In the genomic region with DNA sequence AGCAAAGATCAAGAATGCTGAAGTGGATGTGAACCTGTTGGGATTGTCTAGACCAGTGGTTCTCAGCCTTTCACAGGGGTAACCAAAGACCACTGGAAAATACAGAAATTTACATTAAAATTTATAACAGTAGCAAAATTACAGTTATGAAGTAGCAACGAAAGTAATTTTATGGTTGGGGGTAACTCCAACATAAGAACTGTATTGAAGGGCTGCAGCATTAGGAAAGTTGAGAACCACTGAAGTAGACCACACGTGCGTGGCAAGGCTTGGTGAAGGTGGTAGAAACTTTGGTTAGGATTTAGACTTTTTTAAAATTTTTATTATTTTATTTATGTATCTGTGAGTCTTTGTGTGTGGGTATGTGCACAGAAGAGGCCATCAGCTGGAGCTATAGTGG, we compare ENCODE assay signal across 8 mouse cellular contexts. TPM values are rescaled to one million over a fixed set of nuclear protein-coding genes. Genes with fewer than 3 reads are reported as not detected.
A peak's percentile ranks its signal among the peaks of the same experiment; 100 is the strongest.
DNase-seq lines count a peak whose midpoint lies in the region; ATAC-seq lines count a peak whose summit lies in the region.

A gene (plus strand): TSS at position 301 of the 400 bp plus-strand sequence.

- no peak within 1 kb of the TSS for H3K27ac ChIP-seq in lung, embryonic 16.5 days (ENCODE audit: low read length)
- H3K27ac ChIP-seq in embryonic facial prominence, embryonic 13.5 days: peak within 1 kb of the TSS; percentile 49; the same call in 1 of the 2 replicates
- H3K27ac ChIP-seq in limb, embryonic 11.5 days (replicated peaks; ENCODE audit: low read depth, low read length): 0 out of 2 replicates have a peak within 1 kb of the TSS, but pooled peaks have one; percentile 36

- no peak within 1 kb of the TSS for H3K4me3 ChIP-seq in lung, embryonic 16.5 days (ENCODE audit: low read length)
- H3K4me3 ChIP-seq in embryonic facial prominence, embryonic 13.5 days: peak within 1 kb of the TSS; percentile 87
- 0 out of 2 replicates have a peak within 1 kb of the TSS, but pooled peaks have one; percentile 84 for H3K4me3 ChIP-seq in limb, embryonic 11.5 days (ENCODE audit: low read depth, low read length)

- no peak for ATAC-seq in lung, embryonic 16.5 days (ENCODE audit: low read depth)
- no peak for ATAC-seq in embryonic facial prominence, embryonic 13.5 days (ENCODE audit: insufficient number of reproducible peaks, insufficient read depth, low FRiP score, low TSS enrichment, low read depth)
- ATAC-seq in limb, embryonic 11.5 days (ENCODE audit: insufficient number of reproducible peaks, low FRiP score, low TSS enrichment, low read depth): no peak
- ATAC-seq in neutrophil, adult 5-6 weeks (ENCODE audit: extremely low read depth, insufficient number of reproducible peaks, low FRiP score, poor library complexity, severe bottlenecking): no peak

- intact Hi-C loops in heart, postnatal 10 days (cut with DNase I): loop anchor here (5.0 kb wide), 1 partner anchor 130 kb away; no protein-coding TSS in a partner anchor

- no peak for DNase-seq in lung, postnatal 36 days
- no peak for DNase-seq in heart, postnatal 10 days
- no peak for DNase-seq in limb, embryonic 11.5 days (ENCODE audit: low spot score)
- DNase-seq in cerebellum, postnatal 36 days: no peak
- DNase-seq in kidney, adult 18-20 months: no peak

- peaks cover 13% of the 10 kb centered on the region for H3K36me3 ChIP-seq in lung, embryonic 16.5 days (ENCODE audit: control insufficient read depth, insufficient read depth, low read length)
- H3K36me3 ChIP-seq in embryonic facial prominence, embryonic 13.5 days: peaks cover 39% of the 10 kb centered on the region
- peaks cover 11% of the 10 kb centered on the region; the same call in 1 of the 2 replicates for H3K36me3 ChIP-seq in limb, embryonic 11.5 days (ENCODE audit: control insufficient read depth, insufficient read depth, low read length)

- H3K4me2 ChIP-seq in lung, embryonic 16.5 days (ENCODE audit: low read depth, low read length): peak within 1 kb of the TSS; percentile 85
- peak within 1 kb of the TSS; percentile 82 for H3K4me2 ChIP-seq in embryonic facial prominence, embryonic 13.5 days
- H3K4me2 ChIP-seq in limb, embryonic 11.5 days (ENCODE audit: low read depth, severe bottlenecking): peak within 1 kb of the TSS; percentile 72

- WGBS in lung, embryonic 16.5 days: 89% methylated on average over 3 of the region's 3 CpGs
- WGBS in embryonic facial prominence, embryonic 13.5 days: 95% methylated on average over 3 of the region's 3 CpGs
- 95% methylated on average over 3 of the region's 3 CpGs for WGBS in limb, embryonic 11.5 days

- H3K4me1 ChIP-seq in lung, embryonic 16.5 days (replicated peaks; ENCODE audit: control insufficient read depth, insufficient read depth, low read length): peaks cover 11% of the 10 kb centered on the region
- peaks cover 17% of the 10 kb centered on the region for H3K4me1 ChIP-seq in embryonic facial prominence, embryonic 13.5 days
- H3K4me1 ChIP-seq in limb, embryonic 11.5 days (ENCODE audit: control insufficient read depth, insufficient read depth, low read length): peaks cover 5% of the 10 kb centered on the region; the same call in 1 of the 2 replicates

- no peak within 1 kb of the TSS for H3K9ac ChIP-seq in lung, embryonic 16.5 days (ENCODE audit: low read length)
- H3K9ac ChIP-seq in embryonic facial prominence, embryonic 13.5 days: peak within 1 kb of the TSS; percentile 96; the same call in 1 of the 2 replicates
- H3K9ac ChIP-seq in limb, embryonic 11.5 days (ENCODE audit: low read length): no peak within 1 kb of the TSS; the same call in 1 of the 2 replicates

- H3K27me3 ChIP-seq in lung, embryonic 16.5 days (ENCODE audit: control insufficient read depth, insufficient read depth, low read depth, low read length): no peaks in the 10 kb centered on the region
- no peaks in the 10 kb centered on the region for H3K27me3 ChIP-seq in embryonic facial prominence, embryonic 13.5 days
- no peaks in the 10 kb centered on the region for H3K27me3 ChIP-seq in limb, embryonic 11.5 days (ENCODE audit: control insufficient read depth, insufficient read depth, low read length)

- H3K9me3 ChIP-seq in lung, embryonic 16.5 days (ENCODE audit: control insufficient read depth, low read length): no peaks in the 10 kb centered on the region
- no peaks in the 10 kb centered on the region for H3K9me3 ChIP-seq in embryonic facial prominence, embryonic 13.5 days
- no peaks in the 10 kb centered on the region for H3K9me3 ChIP-seq in limb, embryonic 11.5 days (ENCODE audit: control insufficient read depth, low read length)

RNA-seq across cellular contexts. Expression of the gene that starts here (rescaled TPM):
- polyA plus RNA-seq in lung, embryonic 16.5 days (2015; fragmentation: Nextera tagmentation; extraction: Ambion mirVana): 79.8 and 84.4 TPM in 2 replicates
- polyA plus RNA-seq in embryonic facial prominence, embryonic 13.5 days (2015; fragmentation: Nextera tagmentation; extraction: Ambion mirVana): 71.1 and 82.2 TPM in 2 replicates
- 10 to 100 TPM; 48.9 TPM for total RNA-seq in heart, postnatal 10 days (2021)
- polyA plus RNA-seq in limb, embryonic 11.5 days (2014; fragmentation: Nextera tagmentation; extraction: Ambion mirVana): 49.3 and 50.9 TPM in 2 replicates
- 21.4 and 22.2 TPM in 2 replicates for total RNA-seq in neutrophil, adult 5-6 weeks (2017)
